Mouse (Mus musculus): ENCODE results near the gene Pced1b. TPM values are rescaled to one million over a fixed set of nuclear protein-coding genes. Genes with fewer than 3 reads are reported as not detected.

Pced1b gene
- polyA plus RNA-seq, 1 experiment from 2014 or later = 2.3 TPM

GRCm38 (mm10) chr15:97332582-97332981, 85.7 kb downstream of the Pced1b start:
- DNase-seq (ENCODE audit: low spot score) = no peak
- H3K27ac ChIP-seq (replicated peaks) = no peak overlapping the region
- H3K4me1 ChIP-seq = peaks cover 1% of the 10 kb centered on the region
- peaks cover 7% of the 10 kb centered on the region; the same call in 1 of the 2 replicates for H3K9me3 ChIP-seq
- WGBS = 69% methylated on average over 9 of the region's 9 CpGs
- no peak overlapping the region for H3K4me3 ChIP-seq
- H3K36me3 ChIP-seq (replicated peaks) = no peaks in the 10 kb centered on the region
- H3K27me3 ChIP-seq (replicated peaks; ENCODE audit: low read depth, poor library complexity, severe bottlenecking) = no peaks in the 10 kb centered on the region

DNA sequence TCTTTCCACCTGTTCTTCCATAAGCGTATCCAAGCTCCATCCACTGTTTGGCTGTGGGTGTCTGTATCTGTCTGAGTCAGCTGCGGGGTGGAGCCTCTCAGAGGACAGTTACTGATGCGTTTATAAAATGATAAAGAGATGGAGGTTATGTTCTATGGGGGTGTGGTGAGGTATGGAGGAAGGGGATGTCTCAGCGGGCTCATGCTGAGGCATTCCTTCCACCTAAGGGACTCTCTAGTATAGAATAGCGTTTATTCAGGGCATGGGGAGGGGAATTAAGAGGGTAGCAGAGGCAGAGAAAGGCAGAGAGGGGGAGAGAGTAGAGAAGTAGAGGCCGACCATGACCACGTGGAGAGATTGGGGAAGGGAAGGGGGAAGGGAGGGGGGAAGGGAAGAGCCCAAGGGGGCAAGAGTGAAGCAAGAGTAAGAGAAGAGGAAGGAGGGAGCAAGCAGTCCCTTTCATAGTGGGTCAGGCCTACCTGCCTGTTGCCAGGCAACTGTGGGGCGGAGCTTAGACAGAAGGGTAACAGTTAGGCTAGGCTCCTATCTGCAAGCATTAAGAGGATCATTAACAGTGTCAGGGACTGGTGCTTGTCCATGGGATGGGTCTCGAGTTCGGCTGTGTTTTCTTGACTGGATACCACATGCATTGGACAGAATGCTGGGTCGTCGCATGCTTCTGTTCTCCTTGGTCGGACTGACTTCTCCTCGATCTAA, 90.9 kb downstream of the Pced1b start:
- H3K27me3 ChIP-seq (replicated peaks; ENCODE audit: low read depth, poor library complexity, severe bottlenecking) = no peaks in the 10 kb centered on the region
- peak; percentile 50 for DNase-seq (ENCODE audit: low spot score)
- WGBS = 32% methylated on average over 14 of the region's 14 CpGs

DNA sequence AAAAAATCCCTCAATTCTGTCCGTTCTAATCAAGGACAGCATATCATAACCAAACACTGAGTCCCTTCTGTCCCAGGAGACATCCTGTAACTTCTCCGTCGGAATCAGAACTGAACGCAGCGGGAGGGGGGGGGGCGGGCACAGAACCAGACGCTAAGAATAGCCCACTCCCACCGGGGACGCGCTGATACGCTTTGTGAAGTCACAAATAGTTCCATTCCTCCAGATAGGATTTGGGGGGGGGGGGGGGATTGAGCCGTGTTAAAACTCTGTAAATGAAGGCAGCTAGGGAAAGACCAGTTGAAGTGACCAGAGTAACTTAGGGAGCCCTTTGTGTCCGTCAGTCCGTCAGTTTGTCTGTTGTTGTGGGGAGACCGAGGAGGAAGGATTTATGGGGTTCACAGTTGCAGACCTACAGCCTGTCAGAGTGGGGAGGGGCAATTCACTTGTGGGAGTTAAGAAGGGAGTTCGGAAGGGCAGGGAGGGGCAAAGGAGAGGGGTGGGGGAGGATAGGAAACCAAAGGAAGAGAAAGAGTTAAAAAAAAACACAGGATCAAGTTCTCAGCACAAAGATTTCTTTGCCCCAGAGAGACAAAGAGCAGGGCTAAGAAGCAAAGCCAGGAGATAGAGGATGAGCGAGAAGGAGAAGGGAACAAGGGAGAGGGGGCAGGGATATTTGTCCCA, 91.6 kb downstream of the Pced1b start:
- H3K27ac ChIP-seq (replicated peaks) = peak overlapping the region; percentile 70
- H3K4me3 ChIP-seq = peak overlapping the region; percentile 52
- WGBS = 6% methylated on average over 17 of the region's 17 CpGs
- peaks cover 19% of the 10 kb centered on the region for H3K4me1 ChIP-seq
- no peaks in the 10 kb centered on the region for H3K27me3 ChIP-seq (replicated peaks; ENCODE audit: low read depth, poor library complexity, severe bottlenecking)
- no peaks in the 10 kb centered on the region for H3K36me3 ChIP-seq (replicated peaks)
- peaks cover 17% of the 10 kb centered on the region; the same call in 1 of the 2 replicates for H3K9me3 ChIP-seq
- DNase-seq (ENCODE audit: low spot score) = peak; percentile 28

More for the DNA sequence above, 90.9 kb downstream of the Pced1b start:
- Histone ChIP-seq H3K27ac (replicated peaks) (no peak overlapping the region), H3K9me3 (peaks cover 17% of the 10 kb centered on the region; the same call in 1 of the 2 replicates), H3K36me3 (replicated peaks) (no peaks in the 10 kb centered on the region), H3K4me3 (peak overlapping the region; percentile 52), H3K4me1 (peaks cover 19% of the 10 kb centered on the region)

DNA sequence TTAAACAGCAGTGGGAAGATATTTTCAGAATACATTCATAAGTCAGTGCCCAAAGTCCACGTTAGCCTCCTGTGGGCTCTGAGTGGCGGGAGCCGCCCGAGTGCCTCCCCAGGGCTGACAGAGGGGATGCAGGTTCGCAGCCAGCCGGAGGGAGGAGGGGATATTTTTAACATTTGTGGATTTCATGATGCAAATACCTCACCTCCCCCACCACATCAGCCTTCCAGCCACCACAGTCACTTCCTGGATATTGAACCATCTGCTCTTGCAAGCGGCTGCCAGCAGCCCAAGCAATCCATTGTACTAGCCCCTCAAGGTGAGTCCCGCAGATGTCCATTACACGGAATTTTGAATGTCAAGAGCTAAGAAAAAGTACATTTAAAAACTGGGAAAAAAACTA, 95.4 kb downstream of the Pced1b start:
- Histone ChIP-seq H3K36me3 (replicated peaks) (no peaks in the 10 kb centered on the region), H3K27me3 (replicated peaks; ENCODE audit: low read depth, poor library complexity, severe bottlenecking) (no peaks in the 10 kb centered on the region), H3K4me1 (peaks cover 19% of the 10 kb centered on the region), H3K9me3 (peaks cover 10% of the 10 kb centered on the region; the same call in 1 of the 2 replicates), H3K27ac (replicated peaks) (no peak overlapping the region), H3K4me3 (no peak overlapping the region)
- no peak for DNase-seq (ENCODE audit: low spot score)
- 91% methylated on average over 9 of the region's 9 CpGs for WGBS

DNA sequence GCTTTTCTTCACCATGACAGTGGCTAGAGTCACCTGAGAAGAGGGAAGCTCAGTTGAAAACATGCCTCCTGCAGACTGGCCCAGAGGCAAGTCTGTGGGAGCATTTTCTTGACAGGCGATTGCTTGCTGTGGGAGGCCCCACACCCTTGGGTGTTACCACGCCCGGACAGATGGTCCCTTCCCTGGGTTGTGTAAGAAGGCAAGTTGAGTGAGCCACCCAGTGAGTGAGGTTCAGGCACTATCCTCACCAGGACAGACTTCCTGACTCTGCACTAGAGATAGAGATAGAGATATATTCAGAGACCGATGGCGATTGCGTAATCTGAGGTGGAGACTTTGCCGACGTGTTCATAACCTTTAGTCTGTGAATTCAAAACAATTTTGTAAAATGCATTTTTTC, 96.0 kb downstream of the Pced1b start:
- H3K36me3 ChIP-seq (replicated peaks) = no peaks in the 10 kb centered on the region
- 92% methylated on average over 8 of the region's 8 CpGs for WGBS
- no peak overlapping the region for H3K4me3 ChIP-seq
- H3K4me1 ChIP-seq = peaks cover 14% of the 10 kb centered on the region
- no peak overlapping the region for H3K27ac ChIP-seq (replicated peaks)
- DNase-seq (ENCODE audit: low spot score) = no peak
- H3K9me3 ChIP-seq = peaks cover 10% of the 10 kb centered on the region; the same call in 1 of the 2 replicates
- no peaks in the 10 kb centered on the region for H3K27me3 ChIP-seq (replicated peaks; ENCODE audit: low read depth, poor library complexity, severe bottlenecking)

- Histone ChIP-seq H3K9me3 (peaks cover 10% of the 10 kb centered on the region; the same call in 1 of the 2 replicates), H3K27me3 (replicated peaks; ENCODE audit: low read depth, poor library complexity, severe bottlenecking) (no peaks in the 10 kb centered on the region), H3K4me1 (peaks cover 4% of the 10 kb centered on the region), H3K4me3 (no peak overlapping the region), H3K27ac (replicated peaks) (no peak overlapping the region), H3K36me3 (replicated peaks) (no peaks in the 10 kb centered on the region)
- DNase-seq (ENCODE audit: low spot score) = no peak
- WGBS = 94% methylated on average over 9 of the region's 9 CpGs
Observed at GRCm38 (mm10) chr15:97343921-97344320, 97.0 kb downstream of the Pced1b start.

DNA sequence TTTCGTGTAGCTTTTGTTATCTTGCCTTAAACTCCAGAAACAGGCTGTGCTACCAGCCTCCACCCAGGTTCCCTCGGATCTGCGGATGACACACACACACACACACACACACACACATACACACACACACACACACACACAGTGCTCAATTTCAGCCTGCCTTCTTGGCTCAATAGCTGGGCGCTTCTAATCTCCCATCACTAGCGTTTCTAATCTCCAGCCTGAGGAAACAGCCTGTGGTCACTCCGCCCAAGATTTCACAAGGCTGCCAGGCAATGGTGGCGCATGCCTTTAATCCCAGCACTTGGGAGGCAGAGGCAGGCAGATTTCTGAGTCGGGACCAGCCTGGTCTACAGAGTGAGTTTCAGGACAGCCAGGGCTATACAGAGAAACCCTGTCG, 98.2 kb downstream of the Pced1b start:
- Histone ChIP-seq H3K27me3 (replicated peaks; ENCODE audit: low read depth, poor library complexity, severe bottlenecking) (no peaks in the 10 kb centered on the region), H3K27ac (replicated peaks) (no peak overlapping the region), H3K4me1 (no peaks in the 10 kb centered on the region), H3K36me3 (replicated peaks) (no peaks in the 10 kb centered on the region), H3K4me3 (no peak overlapping the region), H3K9me3 (peaks cover 3% of the 10 kb centered on the region; the same call in 1 of the 2 replicates)
- 94% methylated on average over 9 of the region's 9 CpGs for WGBS
- DNase-seq (ENCODE audit: low spot score) = no peak

GRCm38 (mm10) chr15:97345917-97346316, 99.0 kb downstream of the Pced1b start:
- Histone ChIP-seq H3K27me3 (replicated peaks; ENCODE audit: low read depth, poor library complexity, severe bottlenecking) (no peaks in the 10 kb centered on the region), H3K27ac (replicated peaks) (no peak overlapping the region), H3K9me3 (no peaks in the 10 kb centered on the region), H3K4me3 (no peak overlapping the region), H3K4me1 (no peaks in the 10 kb centered on the region), H3K36me3 (replicated peaks) (no peaks in the 10 kb centered on the region)
- WGBS = 72% methylated on average over 6 of the region's 6 CpGs
- DNase-seq (ENCODE audit: low spot score) = no peak

DNA sequence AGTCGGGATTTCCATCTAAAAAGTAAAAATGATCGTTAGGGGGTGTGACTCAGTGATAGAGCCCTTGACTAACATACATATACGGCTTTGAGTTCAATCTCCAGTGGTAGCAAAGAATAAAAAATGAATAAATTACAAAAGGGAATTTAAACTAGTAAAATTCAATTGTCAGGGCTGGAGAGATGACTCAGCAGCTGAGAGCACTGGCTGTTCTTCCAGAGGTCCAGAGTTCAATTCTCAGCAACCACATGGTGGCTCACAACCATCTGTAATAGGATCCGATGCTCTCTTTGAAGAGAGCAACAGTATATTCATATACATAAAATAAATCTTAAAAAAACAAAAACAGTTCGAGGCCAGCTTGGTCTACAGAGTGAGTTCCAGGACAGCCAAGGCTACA, 99.5 kb downstream of the Pced1b start:
- H3K36me3 ChIP-seq (replicated peaks) = no peaks in the 10 kb centered on the region
- WGBS = 93% methylated on average over 5 of the region's 5 CpGs
- no peaks in the 10 kb centered on the region for H3K4me1 ChIP-seq
- no peaks in the 10 kb centered on the region for H3K9me3 ChIP-seq
- no peak overlapping the region for H3K27ac ChIP-seq (replicated peaks)
- no peak for DNase-seq (ENCODE audit: low spot score)
- H3K4me3 ChIP-seq = no peak overlapping the region
- H3K27me3 ChIP-seq (replicated peaks; ENCODE audit: low read depth, poor library complexity, severe bottlenecking) = no peaks in the 10 kb centered on the region

DNA sequence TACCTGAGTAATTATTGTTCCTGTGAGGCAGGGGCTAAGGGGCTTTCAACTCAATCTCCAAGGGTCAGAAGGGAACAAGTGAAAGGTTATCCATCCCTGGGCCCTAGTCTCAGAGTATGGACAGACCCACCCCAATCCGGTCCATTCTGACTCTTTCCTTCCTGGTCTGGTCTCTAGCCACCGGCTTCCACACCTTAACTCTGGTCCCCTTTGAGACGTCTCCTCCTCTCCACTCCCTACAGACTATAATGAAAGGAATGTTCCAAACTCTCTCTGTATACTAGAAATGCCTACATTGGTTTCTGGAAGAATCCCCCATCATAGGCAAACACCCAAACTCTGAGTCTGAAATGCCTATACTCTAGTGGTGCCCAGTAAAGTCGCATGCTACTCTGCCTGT, 100.0 kb downstream of the Pced1b start:
- Histone ChIP-seq H3K27me3 (replicated peaks; ENCODE audit: low read depth, poor library complexity, severe bottlenecking) (no peaks in the 10 kb centered on the region), H3K4me1 (no peaks in the 10 kb centered on the region), H3K36me3 (replicated peaks) (no peaks in the 10 kb centered on the region), H3K4me3 (no peak overlapping the region), H3K9me3 (no peaks in the 10 kb centered on the region), H3K27ac (replicated peaks) (no peak overlapping the region)
- WGBS = 88% methylated on average over 4 of the region's 4 CpGs
- no peak for DNase-seq (ENCODE audit: low spot score)

- WGBS = 85% methylated on average over 24 of the region's 24 CpGs
- H3K27ac ChIP-seq (replicated peaks) = no peak overlapping the region
- H3K27me3 ChIP-seq (replicated peaks; ENCODE audit: low read depth, poor library complexity, severe bottlenecking) = no peaks in the 10 kb centered on the region
- H3K36me3 ChIP-seq (replicated peaks) = no peaks in the 10 kb centered on the region
- no peak for DNase-seq (ENCODE audit: low spot score)
- H3K4me1 ChIP-seq = no peaks in the 10 kb centered on the region
- no peaks in the 10 kb centered on the region for H3K9me3 ChIP-seq
- no peak overlapping the region for H3K4me3 ChIP-seq
Observed at GRCm38 (mm10) chr15:97348566-97349315, 101.8 kb downstream of the Pced1b start.

GRCm38 (mm10) chr15:97350528-97350927, 103.6 kb downstream of the Pced1b start:
- H3K4me1 ChIP-seq = no peaks in the 10 kb centered on the region
- WGBS = 85% methylated on average over 4 of the region's 4 CpGs
- no peak for DNase-seq (ENCODE audit: low spot score)
- H3K4me3 ChIP-seq = no peak overlapping the region
- H3K36me3 ChIP-seq (replicated peaks) = no peaks in the 10 kb centered on the region
- no peaks in the 10 kb centered on the region for H3K9me3 ChIP-seq
- no peak overlapping the region for H3K27ac ChIP-seq (replicated peaks)
- H3K27me3 ChIP-seq (replicated peaks; ENCODE audit: low read depth, poor library complexity, severe bottlenecking) = no peaks in the 10 kb centered on the region
